Mouse (Mus musculus) midbrain, embryonic 10.5 days (tissue): ENCODE results near the gene Tsfm. TPM values are rescaled to one million over a fixed set of nuclear protein-coding genes. Genes with fewer than 3 reads are reported as not detected.
A peak's percentile ranks its signal among the peaks of the same experiment; 100 is the strongest.

Experiments
- DNase-seq: peaks from one replicate; pipeline ENCODE4 v3.0.0-alpha.2; 2017; ENCODE audit warnings: low spot score
- H3K27ac ChIP-seq: fragments of 300-500 bp; sonication (generic); replicated peaks from 2 replicates; pipeline ENCODE4 v1.5.1; 2016; ENCODE audit warnings: mild to moderate bottlenecking
- H3K27me3 ChIP-seq: fragments of 300-500 bp; sonication (generic); 2 replicates; pipeline ENCODE4 v1.6.1; 2016; ENCODE audit warnings: low read depth, mild to moderate bottlenecking; ENCODE audit not compliant: poor library complexity, severe bottlenecking
- H3K36me3 ChIP-seq: fragments of 300-500 bp; sonication (generic); 2 replicates; pipeline ENCODE4 v1.6.1; 2016; ENCODE audit warnings: mild to moderate bottlenecking, moderate library complexity
- H3K4me1 ChIP-seq: fragments of 300-500 bp; sonication (generic); 2 replicates; pipeline ENCODE4 v1.6.1; 2016
- H3K4me3 ChIP-seq: fragments of 300-500 bp; sonication (generic); 2 replicates; pipeline ENCODE4 v1.5.1; 2016; ENCODE audit warnings: mild to moderate bottlenecking, moderate library complexity
- H3K9me3 ChIP-seq: fragments of 300-500 bp; sonication (generic); replicated peaks from 2 replicates; pipeline ENCODE4 v1.6.1; 2016; ENCODE audit warnings: mild to moderate bottlenecking
- WGBS: fragments of 180-500 bp; shearing (Covaris S2); methylation state at CpG from one replicate; pipeline ENCODE4 v1.1.7; 2016; 5-methylcytosine and 5-hydroxymethylcytosine counted together
- polyA plus RNA-seq: library from polyadenylated mRNA; unstranded; fragments of >200 nt; fragmentation: Nextera tagmentation; extraction: Ambion mirVana; gene quantifications from 2 replicates; pipeline ENCODE4 v1.2.1, GENCODE M21; 2016

Tsfm gene
- polyA plus RNA-seq, 1 experiment from 2014 or later, result 107 TPM

DNA sequence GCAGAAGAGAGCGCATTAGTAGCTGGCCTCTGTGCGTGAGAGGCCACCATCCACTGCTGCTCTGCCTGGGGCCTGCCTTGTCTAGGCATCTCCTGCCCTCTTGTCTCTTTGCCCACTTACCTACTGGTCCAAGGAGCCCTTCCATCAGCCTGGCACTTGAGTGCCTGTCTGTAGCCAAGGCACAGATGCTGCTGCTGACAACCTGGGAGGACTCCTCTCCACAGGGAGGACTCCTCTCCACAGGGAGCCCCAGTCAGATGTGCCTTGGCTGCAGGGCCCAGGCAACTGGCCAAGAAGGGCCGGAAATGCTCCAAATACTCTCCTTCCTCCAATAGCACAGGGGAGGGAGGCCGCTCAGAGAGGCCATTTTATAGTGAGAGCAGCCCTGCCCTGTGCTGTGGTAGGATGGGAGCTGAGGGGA lies 44.1 kb downstream of the Tsfm start:
- Histone ChIP-seq H3K4me1 (peaks cover 82% of the 10 kb centered on the region), H3K27me3 (no peaks in the 10 kb centered on the region), H3K4me3 (no peak overlapping the region), H3K27ac (peak overlapping the region; percentile 42; the same call in 1 of the 2 replicates), H3K9me3 (no peaks in the 10 kb centered on the region), H3K36me3 (peaks cover 15% of the 10 kb centered on the region)
- no peak for DNase-seq
- 64% methylated on average over 4 of the region's 4 CpGs for WGBS

- Histone ChIP-seq H3K4me1 (peaks cover 86% of the 10 kb centered on the region), H3K36me3 (peaks cover 9% of the 10 kb centered on the region), H3K9me3 (no peaks in the 10 kb centered on the region), H3K27ac (no peak overlapping the region; the same call in 1 of the 2 replicates), H3K4me3 (no peak overlapping the region), H3K27me3 (no peaks in the 10 kb centered on the region)
- 95% methylated on average over 9 of the region's 9 CpGs for WGBS
- DNase-seq, result no peak
Observed at GRCm38 (mm10) chr10:126985579-126985978, 45.1 kb downstream of the Tsfm start.

DNA sequence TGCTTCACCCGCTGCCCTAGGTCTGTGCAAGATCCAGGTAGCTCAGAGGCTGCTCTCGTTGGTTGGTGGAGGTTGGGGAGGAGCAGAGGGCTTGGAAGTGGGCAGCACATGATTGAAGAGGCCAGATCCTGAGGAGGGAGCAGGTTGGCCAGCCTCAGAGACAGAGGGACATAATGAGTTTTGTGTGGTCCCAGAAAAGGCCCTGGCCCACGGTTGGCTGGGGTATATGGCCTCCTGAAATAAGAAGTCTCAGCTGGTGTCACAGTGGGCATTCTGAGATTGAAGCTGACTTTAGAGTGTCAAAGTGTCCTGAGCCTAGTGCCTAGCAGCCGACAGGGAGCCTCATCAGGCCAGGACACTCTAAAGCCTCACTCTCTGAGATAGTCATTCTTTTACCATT lies 45.5 kb downstream of the Tsfm start:
- Histone ChIP-seq H3K4me1 (peaks cover 86% of the 10 kb centered on the region), H3K36me3 (peaks cover 9% of the 10 kb centered on the region), H3K4me3 (no peak overlapping the region), H3K27me3 (no peaks in the 10 kb centered on the region), H3K27ac (peak overlapping the region; percentile 50; the same call in 1 of the 2 replicates), H3K9me3 (no peaks in the 10 kb centered on the region)
- 85% methylated on average over 4 of the region's 4 CpGs for WGBS
- DNase-seq, result no peak

- Histone ChIP-seq H3K9me3 (no peaks in the 10 kb centered on the region), H3K27me3 (no peaks in the 10 kb centered on the region), H3K4me3 (no peak overlapping the region; the same call in 1 of the 2 replicates), H3K27ac (peak overlapping the region; percentile 50), H3K4me1 (peaks cover 86% of the 10 kb centered on the region), H3K36me3 (peaks cover 9% of the 10 kb centered on the region)
- WGBS, result 61% methylated on average over 5 of the region's 5 CpGs
- no peak for DNase-seq
Observed at GRCm38 (mm10) chr10:126984189-126985004, 46.2 kb downstream of the Tsfm start.

DNA sequence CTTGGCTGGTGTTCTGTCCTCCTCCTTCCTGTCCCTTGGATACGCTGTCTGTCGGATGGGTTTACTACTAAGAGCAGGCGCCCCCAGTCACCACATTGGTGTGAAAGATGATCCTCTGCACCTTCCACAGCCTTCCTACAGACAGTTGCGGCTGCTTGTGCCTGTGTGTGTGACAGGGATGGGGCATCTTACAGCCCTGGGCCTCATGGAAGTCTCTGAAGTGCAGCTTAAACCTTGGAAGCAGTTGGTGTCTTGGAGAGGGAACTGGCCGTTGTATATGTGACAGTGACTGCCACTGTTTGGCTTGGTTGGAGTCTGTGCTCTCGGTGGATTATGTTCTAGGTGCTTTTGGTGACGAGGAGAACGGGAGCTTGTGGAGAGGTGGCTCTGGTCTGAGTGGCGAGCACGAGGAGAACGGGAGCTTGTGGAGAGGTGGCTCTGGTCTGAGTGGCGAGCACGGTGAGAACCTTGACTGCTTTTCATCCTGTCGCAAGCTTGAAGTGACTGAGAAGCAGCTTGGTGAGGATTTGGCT lies 47.4 kb downstream of the Tsfm start:
- Histone ChIP-seq H3K4me1 (peaks cover 79% of the 10 kb centered on the region), H3K27ac (no peak overlapping the region), H3K4me3 (no peak overlapping the region), H3K9me3 (no peaks in the 10 kb centered on the region), H3K27me3 (no peaks in the 10 kb centered on the region), H3K36me3 (peaks cover 8% of the 10 kb centered on the region)
- DNase-seq, result no peak
- WGBS, result 70% methylated on average over 14 of the region's 14 CpGs

- Histone ChIP-seq H3K27me3 (no peaks in the 10 kb centered on the region; the same call in 1 of the 2 replicates), H3K4me3 (peak overlapping the region; percentile 99), H3K36me3 (peaks cover 4% of the 10 kb centered on the region), H3K27ac (no peak overlapping the region), H3K4me1 (peaks cover 79% of the 10 kb centered on the region), H3K9me3 (no peaks in the 10 kb centered on the region)
- 66% methylated on average over 3 of the region's 3 CpGs for WGBS
- DNase-seq, result no peak
Observed at GRCm38 (mm10) chr10:126981746-126982145, 48.9 kb downstream of the Tsfm start.

- H3K27ac ChIP-seq, result peak overlapping the region; percentile 98
- H3K4me3 ChIP-seq, result peak overlapping the region; percentile 99
- WGBS, result 4% methylated on average over 11 of the region's 11 CpGs
- peak; percentile 39 for DNase-seq
- H3K4me1 ChIP-seq, result peaks cover 76% of the 10 kb centered on the region
- peaks cover 7% of the 10 kb centered on the region for H3K27me3 ChIP-seq
- no peaks in the 10 kb centered on the region for H3K9me3 ChIP-seq
- no peaks in the 10 kb centered on the region; the same call in none of the 2 replicates for H3K36me3 ChIP-seq
Observed at GRCm38 (mm10) chr10:126980933-126981530, 49.6 kb downstream of the Tsfm start.

DNA sequence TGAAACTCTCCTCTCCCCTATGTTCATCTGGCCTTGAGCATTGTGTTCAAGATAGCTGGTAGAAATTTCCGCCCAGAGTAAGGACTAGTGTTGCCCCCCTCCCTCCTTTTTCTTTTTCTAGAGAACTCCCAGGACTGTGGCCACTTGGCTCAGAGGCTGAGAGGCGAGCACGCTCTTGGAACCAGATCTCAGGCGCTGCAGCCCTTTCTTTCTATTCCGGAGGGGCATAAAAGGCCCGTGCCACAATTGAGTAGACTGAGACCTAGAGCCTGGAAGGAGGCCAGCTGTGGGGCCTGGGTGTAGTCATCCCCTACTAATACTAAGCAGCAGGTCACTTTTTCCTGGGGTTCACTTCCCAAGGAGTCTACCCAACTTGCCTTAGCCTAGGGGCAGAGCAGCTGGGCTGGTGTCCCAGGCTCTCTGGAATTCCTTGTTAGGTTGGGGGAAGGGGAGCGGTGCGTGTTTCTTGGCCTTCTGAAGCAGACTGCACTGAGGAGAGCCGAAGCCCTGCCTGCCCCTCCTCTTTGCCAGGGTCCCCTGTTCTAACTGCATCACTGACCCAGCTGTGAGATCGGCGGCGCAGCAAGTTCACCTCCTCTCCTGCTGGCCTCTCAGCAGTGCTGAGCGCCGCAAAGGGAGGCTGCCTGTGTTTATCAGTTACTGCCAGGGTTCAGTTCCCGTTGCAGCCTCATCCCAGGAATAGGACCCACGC lies 50.3 kb downstream of the Tsfm start:
- under 1% methylated on average over 16 of the region's 16 CpGs for WGBS
- peak overlapping the region; percentile 98 for H3K27ac ChIP-seq
- H3K4me1 ChIP-seq, result peaks cover 75% of the 10 kb centered on the region
- H3K9me3 ChIP-seq, result no peaks in the 10 kb centered on the region
- peaks cover 13% of the 10 kb centered on the region for H3K27me3 ChIP-seq
- DNase-seq, result peak; percentile 63
- H3K4me3 ChIP-seq, result peak overlapping the region; percentile 99
- H3K36me3 ChIP-seq, result no peaks in the 10 kb centered on the region; the same call in none of the 2 replicates

DNA sequence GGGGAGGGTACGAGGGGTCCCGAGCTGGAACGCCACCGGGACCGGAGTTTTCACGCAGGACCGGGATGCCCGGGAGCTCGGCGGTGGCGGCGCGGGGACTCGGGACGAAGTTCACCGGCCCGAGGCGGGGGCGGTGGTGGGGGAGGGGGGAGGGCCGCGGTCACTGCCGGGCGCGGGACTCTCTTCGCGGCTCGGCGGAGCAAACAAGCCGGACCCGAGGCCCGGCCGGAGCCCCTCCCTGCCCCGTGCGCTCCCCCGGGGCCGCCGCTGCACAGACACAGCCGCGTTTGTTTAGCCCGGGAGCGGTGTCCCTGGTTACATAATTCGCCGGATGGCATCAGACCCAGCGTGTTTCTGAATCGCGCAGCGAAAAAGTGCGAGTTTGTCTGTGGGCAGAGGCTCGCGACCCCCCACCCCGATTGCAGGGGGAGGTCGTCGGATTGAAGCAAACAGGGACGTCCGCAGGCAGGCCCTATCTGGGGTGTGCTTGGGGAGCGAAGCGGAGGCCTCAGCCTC lies 50.9 kb downstream of the Tsfm start:
- peaks cover 17% of the 10 kb centered on the region for H3K27me3 ChIP-seq
- H3K4me3 ChIP-seq, result peak overlapping the region; percentile 99
- peaks cover 69% of the 10 kb centered on the region for H3K4me1 ChIP-seq
- DNase-seq, result peak; percentile 68
- H3K36me3 ChIP-seq, result no peaks in the 10 kb centered on the region; the same call in none of the 2 replicates
- H3K9me3 ChIP-seq, result no peaks in the 10 kb centered on the region
- 0% methylated on average over 57 of the region's 57 CpGs for WGBS
- peak overlapping the region; percentile 98 for H3K27ac ChIP-seq

GRCm38 (mm10) chr10:126979121-126979635 lies 51.5 kb downstream of the Tsfm start:
- Histone ChIP-seq H3K27me3 (peaks cover 17% of the 10 kb centered on the region), H3K36me3 (no peaks in the 10 kb centered on the region; the same call in none of the 2 replicates), H3K9me3 (no peaks in the 10 kb centered on the region), H3K4me3 (peak overlapping the region; percentile 99), H3K27ac (peak overlapping the region; percentile 98), H3K4me1 (peaks cover 64% of the 10 kb centered on the region)
- DNase-seq, result peak; percentile 61
- WGBS, result under 1% methylated on average over 54 of the region's 62 CpGs

- peak within 1 kb of the TSS; percentile 99 for H3K4me3 ChIP-seq
- DNase-seq, result peak; percentile 100
- peaks cover 58% of the 10 kb centered on the region for H3K4me1 ChIP-seq
- under 1% methylated on average over 53 of the region's 56 CpGs for WGBS
- H3K27me3 ChIP-seq, result peaks cover 21% of the 10 kb centered on the region
- H3K36me3 ChIP-seq, result no peaks in the 10 kb centered on the region; the same call in 1 of the 2 replicates
- peak within 1 kb of the TSS; percentile 98 for H3K27ac ChIP-seq
- no peaks in the 10 kb centered on the region for H3K9me3 ChIP-seq
Observed at GRCm38 (mm10) chr10:126978277-126978994, 52.2 kb downstream of the Tsfm start, which contains the start of gene Ctdsp2. TSS of gene Ctdsp2 (plus strand) at chr10:126978717.
